Mouse (Mus musculus): ENCODE data around the gene Ireb2. TPM values are rescaled to one million over a fixed set of nuclear protein-coding genes. Genes with fewer than 3 reads are reported as not detected.

Gene Ireb2
- 17.3 and 18.7 TPM in 2 replicates for polyA plus RNA-seq (2015; fragmentation: Nextera tagmentation; extraction: Ambion mirVana)

GRCm38 (mm10) chr9:54863363-54864281, at the start of gene Ireb2:
Ireb2 (plus strand) TSS chr9:54863789.

GRCm38 (mm10) chr9:54917010-54917677, 53.6 kb downstream of the Ireb2 start, which contains the start of gene Hykk:
Hykk (plus strand) TSS chr9:54917283.

DNA sequence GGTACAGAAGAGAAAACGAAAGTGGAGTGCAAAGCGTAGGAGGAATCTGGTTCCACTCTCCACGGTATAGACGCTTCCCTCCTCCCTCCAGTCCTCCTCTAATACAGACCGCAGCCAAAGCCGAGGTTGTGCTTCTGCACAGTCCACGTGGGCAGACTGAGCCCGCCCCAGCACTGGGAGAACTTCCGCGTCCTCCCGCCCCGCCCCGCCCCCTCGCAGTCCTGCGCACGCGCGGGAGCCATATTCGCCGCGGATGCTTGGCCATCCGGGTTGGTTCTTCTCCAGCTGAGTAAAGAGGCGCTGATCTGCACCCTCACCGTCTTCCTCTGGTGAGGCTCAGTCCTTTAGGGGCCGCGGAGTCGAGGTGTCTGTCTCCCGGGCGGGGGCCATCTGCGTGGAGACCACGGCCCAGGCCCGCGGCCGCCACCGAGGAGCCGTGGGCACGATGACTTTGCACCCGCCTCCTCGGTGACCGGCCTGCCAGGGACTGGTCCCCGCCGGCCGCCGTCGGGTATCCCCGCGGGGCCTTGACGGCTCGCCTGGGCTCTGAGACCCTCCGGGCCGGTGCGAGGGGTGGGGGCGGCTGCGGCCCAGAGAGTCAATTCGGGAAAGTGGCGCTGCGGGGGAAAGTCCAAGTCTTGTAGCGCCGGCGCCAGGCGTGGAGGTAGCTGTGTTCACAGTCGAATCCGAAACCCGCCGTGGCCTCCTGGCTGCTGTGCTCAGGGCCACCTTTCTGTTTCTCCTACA, 87.2 kb downstream of the Ireb2 start, which contains the start of the genes Psma4 and AY074887:
Psma4 (plus strand) TSS at position 216 of the 747 bp plus-strand sequence.
AY074887 (minus strand) TSS at position 424 of the 747 bp plus-strand sequence.

Other genes with a start within 250 kb of the Ireb2 start
- 82.2 and 94.1 TPM in 2 replicates for gene Acsbg1, start 201.9 kb upstream of the Ireb2 start, polyA plus RNA-seq (2015; fragmentation: Nextera tagmentation; extraction: Ambion mirVana)
- 9.9 and 10.2 TPM in 2 replicates for gene Dnaja4, start 164.9 kb upstream of the Ireb2 start, polyA plus RNA-seq (2015; fragmentation: Nextera tagmentation; extraction: Ambion mirVana)
- 74.1 and 76.4 TPM in 2 replicates for gene Wdr61, start 129.3 kb upstream of the Ireb2 start, polyA plus RNA-seq (2015; fragmentation: Nextera tagmentation; extraction: Ambion mirVana)
- gene Crabp1, start 99.0 kb upstream of the Ireb2 start, polyA plus RNA-seq (2015; fragmentation: Nextera tagmentation; extraction: Ambion mirVana), result 466 and 497 TPM in 2 replicates
- 1.8 and 2.0 TPM in 2 replicates for gene Hykk, start 53.5 kb downstream of the Ireb2 start, polyA plus RNA-seq (2015; fragmentation: Nextera tagmentation; extraction: Ambion mirVana)
- 254 and 262 TPM in 2 replicates for gene Psma4, start 87.0 kb downstream of the Ireb2 start, polyA plus RNA-seq (2015; fragmentation: Nextera tagmentation; extraction: Ambion mirVana)
- gene AY074887, start 87.2 kb downstream of the Ireb2 start, polyA plus RNA-seq (2015; fragmentation: Nextera tagmentation; extraction: Ambion mirVana), result 0.97 and 2.1 TPM in 2 replicates
- gene Chrna5, start 117.1 kb downstream of the Ireb2 start, polyA plus RNA-seq (2015; fragmentation: Nextera tagmentation; extraction: Ambion mirVana), result 4.0 and 4.2 TPM in 2 replicates
- 13.5 and 14.8 TPM in 2 replicates for gene Chrna3, start 162.8 kb downstream of the Ireb2 start, polyA plus RNA-seq (2015; fragmentation: Nextera tagmentation; extraction: Ambion mirVana)
- gene Chrnb4, start 185.0 kb downstream of the Ireb2 start, polyA plus RNA-seq (2015; fragmentation: Nextera tagmentation; extraction: Ambion mirVana), result 0.93 and 1.1 TPM in 2 replicates